Mouse (Mus musculus) myocyte (in vitro differentiated cells): ENCODE data around the gene Prss27. TPM values are rescaled to one million over a fixed set of nuclear protein-coding genes. Genes with fewer than 3 reads are reported as not detected.
A peak's percentile ranks its signal among the peaks of the same experiment; 100 is the strongest.

Source experiments
- H3K27me3 ChIP-seq: one replicate; pipeline ENCODE4 v1.6.1; 2011; ENCODE audit not compliant: control insufficient read depth, insufficient read depth, insufficient read length
- H3K36me3 ChIP-seq: one replicate; pipeline ENCODE4 v1.6.1; 2011; ENCODE audit not compliant: control insufficient read depth, insufficient read depth
- H3K4me2 ChIP-seq: one replicate; pipeline ENCODE4 v1.6.1; 2011; ENCODE audit warnings: low read depth, control low read depth
- H3K4me3 ChIP-seq: one replicate; pipeline ENCODE4 v1.5.1; 2011; ENCODE audit warnings: mild to moderate bottlenecking, control low read depth, moderate library complexity
- H3K79me2 ChIP-seq: one replicate; pipeline ENCODE4 v1.6.1; 2011; ENCODE audit not compliant: control insufficient read depth, insufficient read depth
- H3ac ChIP-seq: one replicate; pipeline ENCODE4 v1.6.1; 2011; ENCODE audit not compliant: control insufficient read depth, insufficient read length
- CEBPB ChIP-seq: IDR thresholded peaks from 2 replicates; pipeline ENCODE4 v1.6.1; 2011; ENCODE audit warnings: mild to moderate bottlenecking, moderate library complexity; ENCODE audit not compliant: poor library complexity, insufficient read depth, severe bottlenecking
- E2F4 ChIP-seq: IDR thresholded peaks from one replicate; pipeline ENCODE4 v1.6.1; 2011; ENCODE audit warnings: mild to moderate bottlenecking, control low read depth, moderate library complexity; ENCODE audit not compliant: insufficient read depth
- MAX ChIP-seq: IDR thresholded peaks from one replicate; pipeline ENCODE4 v1.6.1; 2011; ENCODE audit warnings: low read depth, mild to moderate bottlenecking, control low read depth
- MYOD1 ChIP-seq, 3 experiments: IDR thresholded peaks; one replicate each; pipeline ENCODE4 v1.6.1; 2011; ENCODE audit warnings: control low read depth in 2 of 3, low read depth in 2 of 3, mild to moderate bottlenecking in 2 of 3, moderate library complexity in 1 of 3; ENCODE audit not compliant: insufficient read length in 2 of 3, control insufficient read depth in 1 of 3
- MYOG ChIP-seq, 3 experiments: IDR thresholded peaks; one replicate each; pipeline ENCODE4 v1.6.1; 2011; ENCODE audit warnings: control low read depth in 2 of 3, low read depth in 2 of 3, mild to moderate bottlenecking in 2 of 3; ENCODE audit not compliant: insufficient read length in 2 of 3, control insufficient read depth in 1 of 3, insufficient read depth in 1 of 3
- POLR2A ChIP-seq: IDR thresholded peaks from one replicate; pipeline ENCODE4 v1.6.1; 2011; ENCODE audit warnings: low read depth, mild to moderate bottlenecking, control low read depth, moderate library complexity; ENCODE audit not compliant: insufficient read length
- POLR2AphosphoS2 ChIP-seq: IDR thresholded peaks from one replicate; pipeline ENCODE4 v1.6.1; 2011; ENCODE audit warnings: low read depth, control low read depth; ENCODE audit not compliant: insufficient read length
- REST ChIP-seq: IDR thresholded peaks from one replicate; pipeline ENCODE4 v1.6.1; 2011; ENCODE audit warnings: mild to moderate bottlenecking, control low read depth, moderate library complexity; ENCODE audit not compliant: insufficient read depth, insufficient read length
- SRF ChIP-seq: IDR thresholded peaks from one replicate; pipeline ENCODE4 v1.6.1; 2011; ENCODE audit warnings: low read depth; ENCODE audit not compliant: control insufficient read depth, insufficient read length
- TCF12 ChIP-seq: IDR thresholded peaks from one replicate; pipeline ENCODE4 v1.6.1; 2011; ENCODE audit warnings: mild to moderate bottlenecking, control low read depth; ENCODE audit not compliant: poor library complexity, insufficient read depth, severe bottlenecking
- TCF3 ChIP-seq: IDR thresholded peaks from one replicate; pipeline ENCODE4 v1.6.1; 2011; ENCODE audit warnings: low read depth, control low read depth; ENCODE audit not compliant: insufficient read length
- USF1 ChIP-seq: IDR thresholded peaks from one replicate; pipeline ENCODE4 v1.6.1; 2011; ENCODE audit warnings: low read depth, mild to moderate bottlenecking, control low read depth, moderate library complexity
- polyA plus RNA-seq: library from polyadenylated mRNA; unstranded; fragments of >200 nt; fragmentation: generic; extraction: Trizol; gene quantifications from one replicate; pipeline ENCODE4 v1.2.1, GENCODE M21; 2012; ENCODE audit warnings: missing spikeins

Prss27 gene
- polyA plus RNA-seq, 1 experiment = 0.14 TPM

DNA sequence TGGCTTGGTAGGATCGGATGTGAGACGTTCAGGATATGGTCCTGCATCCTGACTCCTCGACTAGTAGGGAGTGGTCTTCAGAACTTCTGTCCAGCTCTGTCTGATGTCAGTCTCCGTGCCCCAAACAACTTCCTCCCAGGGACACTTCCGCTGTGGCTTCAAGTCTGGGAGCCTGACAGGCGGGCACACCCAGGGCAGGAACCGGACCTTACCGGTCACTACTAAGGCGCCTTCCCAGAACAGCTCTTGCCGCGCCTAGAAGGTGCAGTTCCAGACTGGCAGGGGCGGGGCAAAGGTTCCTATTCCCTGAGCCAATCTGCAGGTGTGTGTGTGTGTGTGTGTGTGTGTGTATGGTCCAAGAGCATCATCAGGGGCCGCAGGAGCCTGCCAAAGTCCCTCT, 584 bp upstream of the Prss27 start:
- no peaks in the 10 kb centered on the region for H3K36me3 ChIP-seq
- no peak overlapping the region for H3K4me3 ChIP-seq
- H3K79me2 ChIP-seq = no peaks in the 10 kb centered on the region
- no peak for TF ChIP-seq TCF3
- TF ChIP-seq E2F4 = no peak
- TF ChIP-seq POLR2AphosphoS2 = no peak
- TF ChIP-seq USF1 = no peak
- no peaks in the 10 kb centered on the region for H3K27me3 ChIP-seq
- H3K4me2 ChIP-seq = no peak overlapping the region
- H3ac ChIP-seq = no peak overlapping the region

DNA sequence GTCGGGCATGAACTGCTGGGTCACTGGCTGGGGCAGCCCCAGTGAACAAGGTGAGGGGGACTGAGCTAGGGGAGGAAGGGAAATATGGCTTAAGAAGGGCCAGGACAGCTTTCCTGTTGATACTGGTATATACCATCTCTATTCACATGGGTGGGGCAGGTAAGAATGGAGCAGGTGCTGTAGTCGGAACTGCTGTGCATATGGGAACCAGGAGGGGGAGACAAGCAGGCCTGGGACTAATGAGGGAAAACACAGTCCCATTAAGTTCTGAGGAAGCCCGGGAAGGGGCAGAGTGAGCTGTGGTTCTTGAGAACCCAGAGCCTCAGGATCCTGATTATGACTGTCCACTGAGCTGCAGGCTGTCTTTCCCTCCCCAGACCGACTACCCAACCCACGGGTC, 6.5 kb downstream of the Prss27 start:
- Histone ChIP-seq H3K4me2 (no peak overlapping the region), H3K79me2 (no peaks in the 10 kb centered on the region), H3K36me3 (peaks cover 7% of the 10 kb centered on the region), H3K4me3 (no peak overlapping the region), H3ac (no peak overlapping the region), H3K27me3 (no peaks in the 10 kb centered on the region)
- TF ChIP-seq MYOG (IDR thresholded peaks at IDR 0.05; ENCODE audit: control insufficient read depth in 1 of 3, insufficient read depth in 1 of 3, insufficient read length in 2 of 3, low read depth in 2 of 3) (no peak), MAX (no peak), TCF12 (no peak), USF1 (no peak), POLR2A (no peak), REST (no peak), MYOD1 (IDR thresholded peaks at IDR 0.05; ENCODE audit: control insufficient read depth in 1 of 3, insufficient read length in 2 of 3, low read depth in 2 of 3) (no peak), SRF (no peak), TCF3 (no peak), POLR2AphosphoS2 (no peak), E2F4 (no peak)

DNA sequence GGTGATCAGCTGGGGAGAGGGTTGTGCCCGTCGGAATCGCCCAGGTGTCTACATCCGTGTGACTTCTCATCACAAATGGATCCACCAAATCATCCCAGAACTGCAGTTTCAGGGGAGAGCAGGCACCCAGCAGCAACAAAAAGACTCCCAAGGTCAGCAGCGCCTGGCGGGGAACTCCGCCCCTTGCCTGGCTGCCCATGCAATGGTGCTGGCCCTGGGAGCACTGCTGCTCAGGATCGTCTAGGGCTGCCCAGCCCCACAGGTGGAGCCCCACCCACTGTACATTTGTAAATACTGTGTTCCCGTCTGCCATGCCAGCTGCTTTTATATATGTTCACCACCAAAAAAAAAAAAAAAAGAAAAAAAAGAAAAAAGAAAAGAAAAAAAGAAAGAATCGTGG, 7.7 kb downstream of the Prss27 start:
- no peak overlapping the region for H3ac ChIP-seq
- H3K4me3 ChIP-seq = no peak overlapping the region
- H3K79me2 ChIP-seq = no peaks in the 10 kb centered on the region
- peaks cover 11% of the 10 kb centered on the region for H3K36me3 ChIP-seq
- H3K4me2 ChIP-seq = no peak overlapping the region
- no peaks in the 10 kb centered on the region for H3K27me3 ChIP-seq
- no peak for TF ChIP-seq TCF3
- no peak for TF ChIP-seq SRF
- TF ChIP-seq POLR2AphosphoS2 = no peak
- TF ChIP-seq MAX = no peak
- no peak for TF ChIP-seq MYOG (IDR thresholded peaks at IDR 0.05; ENCODE audit: control insufficient read depth in 1 of 3, insufficient read depth in 1 of 3, insufficient read length in 2 of 3, low read depth in 2 of 3)
- TF ChIP-seq MYOD1 (IDR thresholded peaks at IDR 0.05; ENCODE audit: control insufficient read depth in 1 of 3, insufficient read length in 2 of 3, low read depth in 2 of 3) = no peak
- TF ChIP-seq POLR2A = no peak
- no peak for TF ChIP-seq USF1
- TF ChIP-seq TCF12 = no peak
- TF ChIP-seq REST = no peak
- TF ChIP-seq E2F4 = no peak
- TF ChIP-seq CEBPB = no peak

DNA sequence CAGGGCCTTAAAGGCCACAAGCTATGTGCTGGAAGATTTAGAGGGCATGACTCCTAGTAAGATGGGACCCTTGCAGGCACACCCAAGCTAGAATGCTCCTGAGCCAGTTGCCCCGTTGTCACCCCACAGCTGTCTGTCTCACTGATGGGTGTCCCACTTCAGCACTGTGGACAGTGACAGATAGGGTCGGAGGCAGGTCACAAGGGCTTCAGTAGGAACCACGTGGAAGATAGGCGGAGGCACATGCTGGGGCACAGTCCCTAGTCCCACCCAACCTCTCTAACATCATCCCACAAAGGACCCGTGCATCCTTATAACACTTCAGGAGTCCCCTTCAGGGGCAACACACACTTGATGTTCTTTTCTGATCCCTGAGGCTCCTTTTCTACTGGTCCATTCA, 8.1 kb downstream of the Prss27 start:
- no peak overlapping the region for H3K4me2 ChIP-seq
- no peaks in the 10 kb centered on the region for H3K79me2 ChIP-seq
- H3K36me3 ChIP-seq = peaks cover 11% of the 10 kb centered on the region
- no peak overlapping the region for H3K4me3 ChIP-seq
- TF ChIP-seq TCF12 = no peak
- peak in 1 of 3 experiments; percentile 17 for TF ChIP-seq MYOD1 (IDR thresholded peaks at IDR 0.05; ENCODE audit: control insufficient read depth in 1 of 3, insufficient read length in 2 of 3, low read depth in 2 of 3)
- no peak for TF ChIP-seq SRF
- TF ChIP-seq MAX = no peak
- TF ChIP-seq MYOG (IDR thresholded peaks at IDR 0.05; ENCODE audit: control insufficient read depth in 1 of 3, insufficient read depth in 1 of 3, insufficient read length in 2 of 3, low read depth in 2 of 3) = peak in 1 of 3 experiments; percentile 46
- TF ChIP-seq REST = peak; percentile 89
- TF ChIP-seq USF1 = no peak
- no peak for TF ChIP-seq TCF3
- no peak for TF ChIP-seq POLR2A
- TF ChIP-seq CEBPB = no peak
- TF ChIP-seq POLR2AphosphoS2 = peak; percentile 24
- no peak for TF ChIP-seq E2F4
- H3ac ChIP-seq = no peak overlapping the region
- H3K27me3 ChIP-seq = no peaks in the 10 kb centered on the region

DNA sequence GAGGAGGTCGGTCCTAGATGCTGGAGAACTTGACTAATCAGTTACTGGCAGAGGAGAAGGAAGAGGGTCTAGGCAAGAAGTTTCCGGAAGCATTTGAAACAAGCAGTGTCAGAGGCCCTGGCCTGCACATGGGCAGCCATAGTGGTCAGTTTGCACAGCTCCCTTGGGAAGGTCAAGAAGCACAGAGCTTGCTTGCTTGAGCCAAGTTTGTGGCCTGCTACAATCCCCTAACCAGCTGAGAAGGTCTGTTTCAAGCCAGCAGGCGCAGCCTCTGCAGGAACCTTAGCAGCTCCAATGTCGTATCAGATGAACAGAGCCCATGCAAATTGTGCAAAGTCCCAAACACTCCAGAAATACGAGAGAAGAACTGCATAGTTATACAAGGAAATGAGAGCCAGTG, 10.1 kb downstream of the Prss27 start:
- H3K27me3 ChIP-seq = no peaks in the 10 kb centered on the region
- no peak overlapping the region for H3ac ChIP-seq
- H3K4me3 ChIP-seq = no peak overlapping the region
- peaks cover 19% of the 10 kb centered on the region for H3K36me3 ChIP-seq
- no peaks in the 10 kb centered on the region for H3K79me2 ChIP-seq
- no peak overlapping the region for H3K4me2 ChIP-seq
- no peak for TF ChIP-seq TCF3
- TF ChIP-seq MAX = no peak
- no peak for TF ChIP-seq REST
- TF ChIP-seq E2F4 = no peak
- TF ChIP-seq SRF = no peak
- no peak for TF ChIP-seq POLR2AphosphoS2
- no peak for TF ChIP-seq TCF12
- TF ChIP-seq USF1 = no peak
- TF ChIP-seq CEBPB = no peak
- no peak for TF ChIP-seq MYOD1 (IDR thresholded peaks at IDR 0.05; ENCODE audit: control insufficient read depth in 1 of 3, insufficient read length in 2 of 3, low read depth in 2 of 3)
- TF ChIP-seq MYOG (IDR thresholded peaks at IDR 0.05; ENCODE audit: control insufficient read depth in 1 of 3, insufficient read depth in 1 of 3, insufficient read length in 2 of 3, low read depth in 2 of 3) = no peak
- no peak for TF ChIP-seq POLR2A
